Mouse (Mus musculus) gastrocnemius, postnatal 25 days (tissue): ENCODE measurements around the gene Sgk2. TPM values are rescaled to one million over a fixed set of nuclear protein-coding genes. Genes with fewer than 3 reads are reported as not detected.

Experiments used
- DNase-seq: peaks from one replicate; pipeline ENCODE4 v3.0.0; 2022
- long read RNA-seq, 2 experiments: library from polyadenylated mRNA; stranded (forward); transcript quantifications; one replicate each; pipeline ENCODE4 v2.0.0; 2021
- total RNA-seq, 2 experiments: library from RNA; stranded (reverse); gene quantifications; 1 replicate in 1 of 2; 2 replicates in 1 of 2; pipeline ENCODE4 v1.2.3; 2021

Gene Sgk2
- total RNA-seq: not detected
- long read RNA-seq, experiment 1: 0 reads
- long read RNA-seq, experiment 2: 0 reads

DNA sequence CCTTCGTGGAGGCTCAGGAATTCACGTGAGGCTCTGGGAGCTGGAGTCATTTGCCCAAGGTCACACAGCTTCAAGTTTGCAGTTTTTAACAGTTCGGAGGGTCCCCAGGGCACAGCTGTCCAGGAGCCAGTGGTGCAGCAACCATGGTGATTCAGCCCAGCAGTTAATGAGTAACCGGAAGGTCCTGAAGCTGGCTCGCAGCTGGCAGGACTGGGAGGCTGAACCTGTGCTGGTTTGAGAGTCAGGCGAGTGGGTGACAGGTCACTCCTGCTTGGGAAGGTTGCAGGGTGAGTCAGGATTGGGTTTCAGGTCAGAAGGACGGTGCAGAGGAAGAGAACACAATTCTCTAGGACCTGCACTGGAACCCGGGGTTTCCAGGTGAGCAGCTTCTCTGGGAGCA is at the start of gene Sgk2:
Gene Sgk2 (plus strand): TSS at position 113 of the 400 bp plus-strand sequence.
- no peak for DNase-seq

- DNase-seq: no peak
Observed at GRCm38 (mm10) chr2:162939562-162939961, 47.6 kb upstream of the Sgk2 start.

- peak; percentile 31 for DNase-seq
Observed at GRCm38 (mm10) chr2:162943148-162943846, 43.8 kb upstream of the Sgk2 start, which contains the start of gene L3mbtl1. L3mbtl1 (plus strand) TSS chr2:162943472.

DNA sequence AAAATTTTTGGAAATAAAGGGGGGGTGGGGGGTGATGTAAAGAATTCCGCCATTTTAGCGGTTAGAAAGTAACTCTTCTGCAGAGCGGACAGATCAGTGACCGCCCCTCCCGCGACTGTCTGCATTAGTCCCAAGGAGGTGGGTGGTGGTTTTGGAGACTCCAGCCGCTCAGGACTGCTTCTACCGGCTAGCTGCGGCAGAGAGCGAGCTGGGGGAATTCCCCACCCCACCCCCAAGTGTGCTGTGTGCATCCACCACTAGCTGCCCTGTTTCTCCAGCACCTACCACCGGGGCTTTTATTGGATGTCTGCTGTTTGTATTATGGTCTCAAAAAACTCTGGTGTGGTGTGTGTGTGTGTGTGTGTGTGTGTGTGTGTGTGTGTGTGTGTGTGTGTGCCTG is 43.2 kb upstream of the Sgk2 start:
- no peak for DNase-seq

DNA sequence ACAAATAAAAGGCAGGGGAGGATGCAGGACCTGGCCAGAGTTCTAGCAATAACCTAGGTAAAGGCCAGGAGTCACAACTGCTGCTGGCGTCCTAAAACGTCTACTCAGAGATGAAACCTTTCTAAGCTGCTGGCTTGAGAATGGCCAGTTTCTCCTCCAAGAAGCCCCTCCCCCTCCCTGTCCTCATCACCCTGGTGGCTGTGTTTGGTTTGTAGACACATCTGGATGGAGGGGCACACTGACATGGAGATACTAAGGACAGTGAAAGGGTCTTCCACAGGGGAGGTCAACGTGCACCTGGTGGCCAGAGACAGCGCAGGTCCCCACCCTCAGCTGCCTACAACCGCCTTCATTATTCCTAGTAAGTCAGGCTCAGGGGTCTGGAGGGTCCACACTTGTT is 40.2 kb upstream of the Sgk2 start:
- DNase-seq: no peak

GRCm38 (mm10) chr2:162947736-162948135 is 39.4 kb upstream of the Sgk2 start:
- DNase-seq: no peak

GRCm38 (mm10) chr2:162948221-162948620 is 38.9 kb upstream of the Sgk2 start:
- DNase-seq: no peak

DNA sequence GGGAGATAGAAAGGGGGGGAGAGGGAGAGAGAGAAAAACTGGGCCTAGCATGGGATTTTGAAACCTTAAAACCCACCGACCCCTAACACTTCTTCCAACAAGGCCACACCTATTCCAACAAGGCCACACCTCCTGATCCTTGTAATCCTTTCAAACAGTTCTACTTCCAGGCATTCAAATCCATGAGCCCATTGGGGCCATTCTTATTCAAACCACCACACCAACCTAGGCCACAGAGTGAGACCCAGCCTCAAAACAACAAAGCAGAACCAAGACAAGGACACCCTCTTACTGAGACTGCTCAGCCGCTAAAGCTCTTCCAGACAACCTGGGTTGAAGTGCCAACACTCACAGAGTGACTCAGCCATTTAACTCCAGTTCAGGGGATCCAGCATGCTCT is 36.4 kb upstream of the Sgk2 start:
- DNase-seq: no peak

GRCm38 (mm10) chr2:162956843-162957242 is 30.3 kb upstream of the Sgk2 start:
- DNase-seq: no peak

DNA sequence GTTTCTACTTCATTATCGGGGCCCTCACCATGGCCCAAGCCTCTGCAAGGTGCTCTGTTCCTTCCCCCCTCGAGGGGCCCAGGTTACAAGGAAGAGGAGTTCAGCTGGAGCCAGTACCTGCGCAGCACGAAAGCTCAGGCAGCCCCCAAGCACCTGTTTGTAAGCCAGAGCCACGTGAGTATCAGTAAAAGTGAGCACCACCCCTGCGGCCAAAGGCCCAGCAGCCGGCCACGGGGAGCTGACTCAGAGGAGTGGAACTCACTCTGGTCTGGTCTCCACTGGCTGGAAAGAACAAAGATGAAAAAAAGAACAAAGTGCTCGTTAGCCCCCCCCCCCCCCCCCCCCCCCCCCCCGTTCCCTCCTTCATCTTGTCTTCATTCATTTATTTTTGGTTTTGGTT is 25.8 kb upstream of the Sgk2 start:
- DNase-seq: no peak

DNA sequence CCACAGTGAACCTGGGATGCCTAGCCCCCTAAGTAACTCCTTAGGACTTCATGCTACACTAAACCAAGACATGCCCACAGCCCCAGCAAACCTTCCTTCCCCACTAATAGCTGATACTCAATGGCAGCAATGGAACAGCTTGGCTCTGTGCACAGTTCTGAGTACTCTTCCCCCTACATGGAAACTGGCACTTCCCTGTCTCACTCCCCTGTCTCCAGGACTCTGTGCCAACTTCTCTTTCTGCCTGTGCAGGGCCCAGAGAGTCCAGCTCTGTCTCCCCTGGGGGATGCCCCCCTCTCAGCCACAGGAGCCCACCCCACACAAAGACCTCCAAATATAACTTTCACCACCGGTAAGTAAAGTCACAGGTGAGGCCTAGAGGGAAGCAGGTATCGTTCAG is 20.4 kb upstream of the Sgk2 start:
- no peak for DNase-seq

DNA sequence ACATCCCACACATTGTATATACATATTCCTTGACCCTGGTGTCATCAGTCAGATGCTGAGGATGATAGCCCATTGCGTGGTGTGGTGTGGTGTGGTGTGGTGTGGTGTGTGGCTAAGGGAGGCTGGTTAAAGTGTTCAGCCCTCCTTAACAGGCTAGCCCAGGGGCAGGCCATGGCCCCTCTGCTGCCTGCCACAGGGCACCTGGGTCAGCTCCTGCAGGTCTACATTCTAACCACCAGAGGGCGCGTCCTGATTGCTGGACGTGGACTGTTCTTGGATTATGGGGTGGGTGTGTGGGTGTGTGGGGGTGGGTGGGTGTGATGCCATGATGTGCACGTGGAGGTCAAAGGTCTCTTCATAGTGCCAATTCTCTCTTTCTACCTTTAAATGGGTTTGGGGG is 18.8 kb upstream of the Sgk2 start:
- DNase-seq: no peak

- no peak for DNase-seq
Observed at GRCm38 (mm10) chr2:162969101-162969500, 18.0 kb upstream of the Sgk2 start.

DNA sequence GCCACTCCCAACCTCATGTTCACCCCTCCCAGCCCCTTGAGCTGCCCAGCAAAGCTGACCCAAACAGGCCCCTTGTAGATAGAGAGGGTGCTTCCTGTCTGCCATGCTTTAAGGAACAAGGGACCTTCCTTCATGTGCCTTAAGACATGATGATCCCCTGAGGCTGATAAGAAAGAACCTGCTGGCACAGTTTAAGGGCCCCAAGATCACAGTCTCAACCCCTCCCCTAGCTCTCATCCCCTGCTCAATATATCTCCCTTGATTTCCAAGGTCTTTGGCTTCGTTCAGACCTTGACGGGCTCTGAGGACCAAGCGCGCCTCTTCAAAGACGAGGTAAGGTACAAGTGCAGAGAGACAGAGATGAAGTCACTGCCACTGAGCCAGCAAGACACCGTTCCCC is 16.2 kb upstream of the Sgk2 start:
- no peak for DNase-seq

GRCm38 (mm10) chr2:162972752-162973151 is 14.4 kb upstream of the Sgk2 start:
- DNase-seq: no peak

DNA sequence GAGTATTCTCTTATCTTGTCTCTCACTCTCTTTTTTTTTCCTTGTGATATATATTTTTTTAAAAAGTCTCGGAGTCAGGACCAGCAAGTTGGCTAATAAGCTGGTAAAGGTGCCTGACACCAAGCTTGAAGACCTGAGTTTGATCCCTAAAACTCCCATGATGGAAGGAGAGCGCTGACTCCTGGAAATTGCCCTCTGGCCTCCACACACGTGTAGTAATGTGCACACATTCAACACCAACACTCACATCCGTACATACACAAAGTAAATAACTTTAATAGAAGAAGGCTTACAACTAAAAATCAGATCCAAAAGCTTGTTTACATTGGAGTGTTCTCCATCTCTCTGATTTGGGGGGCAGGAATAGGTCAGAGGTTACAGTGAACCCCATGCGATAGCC is 13.9 kb upstream of the Sgk2 start:
- no peak for DNase-seq

DNA sequence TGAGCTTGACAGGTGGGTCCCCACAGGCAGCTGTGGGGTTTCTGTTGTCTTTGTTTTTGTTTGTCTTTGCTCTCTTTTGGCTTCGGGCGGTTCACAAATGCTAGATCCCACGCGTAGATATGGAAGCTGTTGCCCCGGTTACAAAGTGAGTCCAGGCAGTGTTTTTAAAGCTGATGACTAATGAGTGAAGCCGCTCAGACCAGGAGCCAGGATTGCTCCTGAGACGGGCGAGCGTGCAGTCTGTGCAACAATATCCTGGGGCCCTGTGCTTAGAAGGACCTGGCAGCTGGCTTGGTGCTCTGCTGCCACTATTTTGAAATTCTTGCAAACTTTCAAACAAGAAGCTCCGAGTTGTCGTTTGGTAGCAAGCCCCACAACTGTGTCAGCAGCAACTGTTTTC is 13.5 kb upstream of the Sgk2 start:
- no peak for DNase-seq

DNA sequence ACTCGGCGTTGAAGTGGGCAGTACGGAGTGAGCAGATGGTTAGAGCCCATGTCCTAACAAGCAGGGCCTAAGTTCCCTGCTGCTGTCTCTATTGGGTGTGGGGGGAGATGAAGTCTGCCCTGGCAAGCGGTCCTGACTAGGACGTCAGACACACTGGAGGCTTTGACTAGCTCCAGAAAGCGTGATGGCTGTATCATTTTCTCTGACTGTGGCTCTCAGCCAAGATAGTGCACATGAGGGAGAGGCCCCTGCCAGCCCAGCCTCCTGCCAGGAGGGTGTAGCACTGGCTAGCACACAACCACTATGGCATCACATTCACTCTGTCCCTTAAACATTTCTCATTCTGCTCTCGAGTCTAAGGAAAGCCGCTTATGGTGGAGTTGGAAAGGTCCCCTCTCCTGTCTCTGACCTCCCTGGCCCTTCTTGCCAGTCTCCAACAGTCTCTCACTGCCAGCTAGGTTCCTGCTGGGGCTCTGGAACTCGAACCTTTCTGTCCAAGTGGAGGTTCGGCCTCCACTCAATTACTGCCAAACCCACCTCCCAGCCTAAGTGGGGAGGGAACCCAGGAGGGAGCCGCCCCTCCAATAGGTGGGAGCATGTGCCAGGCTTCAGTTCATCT is 11.9 kb upstream of the Sgk2 start:
- DNase-seq: peak; percentile 25

DNA sequence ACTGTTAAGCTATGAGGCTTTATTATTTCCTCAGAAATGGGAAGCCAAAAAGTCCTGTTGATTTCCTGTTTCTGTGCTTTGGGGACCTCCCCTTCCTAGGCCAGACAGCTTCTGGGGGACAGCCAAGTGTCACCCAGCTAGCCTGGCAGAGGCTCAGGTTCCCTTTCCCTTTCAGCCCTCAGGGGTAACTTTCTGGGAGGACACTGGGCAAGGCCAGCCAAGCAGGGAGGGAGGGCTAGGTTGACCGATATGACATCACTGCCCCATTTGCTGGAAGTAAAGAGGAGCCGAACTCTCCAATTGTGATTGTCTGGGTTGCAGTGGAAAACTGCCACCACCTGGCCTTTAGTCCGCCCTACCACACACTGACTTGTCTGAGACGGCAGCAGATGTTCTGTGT is 11.1 kb upstream of the Sgk2 start:
- peak; percentile 31 for DNase-seq

GRCm38 (mm10) chr2:162984381-162984780 is 2.7 kb upstream of the Sgk2 start:
- no peak for DNase-seq

- no peak for DNase-seq
Observed at GRCm38 (mm10) chr2:162985923-162986322, 1.2 kb upstream of the Sgk2 start.

DNA sequence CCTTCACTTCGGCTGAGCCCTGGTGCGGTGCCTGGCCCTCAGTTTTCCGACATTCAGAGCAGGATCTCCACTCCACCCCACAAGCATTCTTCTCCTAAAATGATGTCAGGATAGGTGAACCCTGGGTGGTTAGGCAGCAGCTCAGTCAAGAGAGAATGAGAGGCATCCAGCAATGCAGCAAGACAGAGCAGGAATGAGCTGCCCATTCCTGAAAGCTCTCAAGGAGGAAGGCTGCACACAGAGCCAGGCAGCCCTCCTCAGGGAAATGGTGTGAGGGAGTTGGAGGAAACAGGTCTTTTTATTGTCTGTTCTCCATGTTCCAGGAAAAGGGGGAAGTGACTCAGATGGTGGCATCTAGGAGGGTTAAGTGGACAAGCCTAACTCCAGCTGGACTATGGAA is 366 bp upstream of the Sgk2 start:
- no peak for DNase-seq

GRCm38 (mm10) chr2:162988235-162988634 is 1.1 kb downstream of the Sgk2 start:
- DNase-seq: no peak
